Mouse (Mus musculus): ENCODE results near the gene Topaz1.
A peak's percentile ranks its signal among the peaks of the same experiment; 100 is the strongest.
"Not testable (repeated sequence)": the region's sequence is repeated elsewhere in the genome, so short reads cannot be mapped to it uniquely, and the experiment has no call there.

Topaz1 gene

DNA sequence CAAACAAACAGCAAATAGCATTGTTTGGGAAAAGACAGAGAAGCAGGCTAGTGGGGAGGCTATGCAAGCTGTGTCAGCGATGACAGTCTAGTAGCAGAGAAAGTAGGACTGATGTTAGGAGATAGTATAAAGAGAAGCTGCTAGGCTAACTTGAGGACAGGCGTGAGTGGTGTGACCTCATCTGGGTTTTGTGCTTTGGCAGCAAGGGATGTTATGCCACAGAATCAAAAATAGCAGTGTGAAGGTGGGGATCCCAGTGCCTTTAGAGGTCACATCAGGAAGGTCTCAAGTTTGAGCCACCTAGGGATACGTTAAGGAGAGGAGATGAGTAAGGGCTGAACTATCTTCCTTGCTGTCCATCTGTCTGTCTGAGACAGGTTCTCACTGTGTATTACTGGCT, 63.1 kb downstream of the Topaz1 start:
- DNase-seq (ENCODE audit: low spot score in 2 of 2): no peak

DNA sequence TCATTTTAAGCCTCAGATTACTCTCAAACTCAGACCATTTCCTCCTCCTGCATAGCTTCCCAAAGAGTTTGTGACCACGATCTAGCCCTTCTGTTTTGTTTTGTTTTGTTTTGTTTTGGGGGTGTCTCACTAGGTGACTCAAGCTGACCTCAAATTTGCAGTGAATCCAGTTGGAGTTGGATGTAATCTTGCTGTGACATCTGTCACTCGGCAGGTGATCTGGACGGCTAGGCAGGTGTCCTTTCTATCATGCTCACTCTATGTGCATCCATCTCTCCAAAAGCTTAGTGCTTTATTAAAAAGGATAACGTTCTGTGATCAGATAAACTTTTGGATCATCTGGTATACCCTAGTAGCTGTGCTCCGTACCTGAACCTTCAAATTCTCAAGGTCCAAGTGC, 65.2 kb downstream of the Topaz1 start:
- no peak for DNase-seq (ENCODE audit: low spot score in 2 of 2)

DNA sequence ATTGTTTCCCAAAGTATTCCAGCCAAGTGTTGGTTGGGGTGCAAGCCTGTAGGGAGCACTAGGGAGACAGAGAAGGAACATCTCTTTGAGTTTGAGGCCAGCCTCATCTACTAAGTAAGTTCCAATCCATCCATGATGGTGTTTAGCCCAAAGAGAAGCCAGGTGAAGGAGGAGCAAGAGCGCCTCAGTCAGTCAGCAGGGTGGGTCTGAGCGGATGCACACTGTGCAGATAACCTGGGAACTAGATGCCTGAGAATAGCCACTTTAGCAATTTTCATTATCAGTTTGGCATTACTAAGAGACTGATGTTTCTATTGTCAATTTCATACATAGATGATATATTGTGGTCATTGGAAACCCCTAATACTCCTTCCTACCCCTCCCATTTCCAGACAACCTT, 67.6 kb downstream of the Topaz1 start:
- DNase-seq (ENCODE audit: low spot score in 2 of 2): no peak

DNA sequence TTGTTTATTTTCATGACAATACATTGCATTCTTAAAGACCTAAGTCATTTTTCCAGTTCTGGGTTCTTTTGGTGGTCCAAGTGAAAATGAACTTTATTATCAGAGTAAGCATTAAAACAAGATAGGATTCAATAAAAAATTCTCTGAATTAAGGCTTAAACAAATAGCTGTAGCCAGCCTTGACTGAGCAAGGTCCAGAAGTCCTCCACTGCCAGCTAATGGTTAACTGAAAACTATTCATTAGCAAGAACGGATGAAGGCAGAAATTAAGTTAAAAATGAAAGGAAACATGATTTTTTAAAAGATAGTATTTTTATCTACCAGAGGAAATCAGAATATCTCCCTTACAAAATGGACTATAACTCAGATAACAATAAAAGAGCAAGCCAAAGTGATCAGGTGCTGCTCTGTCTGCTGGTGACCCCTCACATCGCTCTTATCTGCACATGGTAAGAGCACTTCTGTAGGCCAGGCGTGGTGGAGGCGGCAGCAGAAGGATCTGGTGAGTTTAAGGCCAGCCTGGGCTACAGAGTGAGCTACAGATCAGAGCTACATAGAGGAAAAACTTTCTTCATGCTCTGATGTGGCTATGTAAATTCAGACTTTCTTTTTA, 68.2 kb downstream of the Topaz1 start:
- no peak for DNase-seq (ENCODE audit: low spot score in 2 of 2)

DNA sequence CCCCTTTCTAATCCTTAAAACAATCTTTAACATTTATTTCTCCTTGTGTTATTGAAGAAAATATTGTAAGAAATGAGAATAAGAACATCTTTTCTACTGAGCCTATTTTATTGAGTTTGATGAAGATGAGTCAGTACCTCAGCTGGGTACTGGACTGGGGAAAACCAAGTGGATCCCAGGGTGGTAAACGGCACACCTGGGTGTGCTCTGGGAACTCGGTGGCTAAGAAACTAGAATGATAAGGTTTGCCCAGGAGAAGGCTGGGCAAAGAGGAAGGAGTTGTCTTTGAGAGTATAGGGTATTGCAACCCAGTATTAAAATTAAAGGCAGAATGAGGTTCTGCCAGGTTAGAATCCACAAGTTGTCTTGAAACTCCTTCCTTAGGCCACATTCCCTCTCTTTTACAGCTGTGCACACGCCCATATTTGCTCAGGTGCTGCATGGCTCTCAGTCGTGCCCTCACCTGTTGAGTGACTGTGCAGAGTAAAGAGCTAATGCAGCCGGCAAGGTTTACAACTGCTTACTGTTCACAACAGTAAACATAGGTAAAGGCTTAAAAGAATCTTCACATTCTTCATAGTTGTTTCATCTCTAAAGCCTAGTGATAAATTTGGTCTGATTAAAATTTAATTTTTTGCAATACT, 76.3 kb downstream of the Topaz1 start:
- no peak for DNase-seq (ENCODE audit: low spot score in 2 of 2)

DNA sequence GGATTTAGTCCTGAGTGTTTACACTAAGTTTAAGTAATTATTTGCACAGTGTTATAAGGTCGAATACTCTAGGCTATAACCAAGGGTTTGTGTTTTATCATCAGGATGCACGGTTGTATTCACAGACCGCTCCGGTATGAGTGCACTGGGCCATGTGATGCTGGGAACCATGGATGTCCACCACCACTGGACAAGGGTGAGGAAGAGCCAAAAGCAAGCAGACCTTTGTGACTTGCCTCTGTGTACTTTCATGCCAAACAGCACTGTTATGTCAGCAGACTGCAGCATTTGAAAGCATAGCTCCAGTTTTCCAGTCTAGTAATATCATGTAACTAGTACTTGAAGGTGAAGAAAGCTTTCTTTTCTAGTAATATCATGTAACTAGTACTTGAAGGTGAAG, 79.6 kb downstream of the Topaz1 start:
- no peak for DNase-seq (ENCODE audit: low spot score in 2 of 2)

DNA sequence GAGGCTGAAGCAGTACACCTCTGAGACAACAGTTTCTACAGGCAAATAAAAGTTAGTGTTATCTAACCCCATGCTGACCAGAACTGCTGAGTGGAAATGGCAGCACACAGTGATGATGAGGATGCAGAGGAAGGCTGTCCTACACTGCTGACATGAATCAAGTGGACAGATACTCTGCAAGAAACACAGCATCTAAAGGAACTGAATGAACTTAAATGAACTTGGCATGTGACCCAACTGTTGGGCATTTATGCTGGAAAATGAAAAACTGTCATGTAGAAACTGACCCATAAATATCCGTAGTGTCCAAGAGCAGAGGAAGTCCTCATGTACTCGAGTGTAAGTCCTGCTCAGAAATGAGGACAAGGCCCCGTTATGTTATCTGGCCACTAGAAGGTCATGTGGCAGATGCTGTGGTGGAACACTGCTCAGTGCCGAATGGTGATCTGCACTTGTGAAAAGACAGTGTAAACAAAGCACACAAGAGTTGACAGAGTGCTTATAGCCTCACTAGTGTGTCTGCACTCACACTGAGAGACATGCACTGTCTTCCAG, 82.8 kb downstream of the Topaz1 start:
- no peak for DNase-seq (ENCODE audit: low spot score in 2 of 2)

DNA sequence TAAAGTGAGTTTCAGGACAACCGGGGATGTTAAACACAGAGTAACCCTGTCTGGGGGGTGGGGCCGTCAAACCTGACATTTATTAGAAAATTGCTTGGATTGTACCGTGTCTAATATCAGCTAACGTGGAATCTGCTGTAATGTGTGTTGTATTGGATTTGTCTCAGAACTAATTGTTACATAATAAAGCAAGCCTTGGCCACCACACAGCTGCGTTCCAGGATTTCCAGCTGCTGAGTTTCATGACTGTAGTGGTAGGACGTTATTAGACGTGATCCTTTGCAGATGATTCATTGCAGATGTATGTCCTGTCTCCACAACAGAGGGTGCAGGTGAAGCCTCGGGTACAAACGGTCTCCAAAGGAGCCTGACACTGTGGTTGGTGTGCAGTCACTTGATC, 89.0 kb downstream of the Topaz1 start:
- no peak for DNase-seq (ENCODE audit: low spot score in 2 of 2)

DNA sequence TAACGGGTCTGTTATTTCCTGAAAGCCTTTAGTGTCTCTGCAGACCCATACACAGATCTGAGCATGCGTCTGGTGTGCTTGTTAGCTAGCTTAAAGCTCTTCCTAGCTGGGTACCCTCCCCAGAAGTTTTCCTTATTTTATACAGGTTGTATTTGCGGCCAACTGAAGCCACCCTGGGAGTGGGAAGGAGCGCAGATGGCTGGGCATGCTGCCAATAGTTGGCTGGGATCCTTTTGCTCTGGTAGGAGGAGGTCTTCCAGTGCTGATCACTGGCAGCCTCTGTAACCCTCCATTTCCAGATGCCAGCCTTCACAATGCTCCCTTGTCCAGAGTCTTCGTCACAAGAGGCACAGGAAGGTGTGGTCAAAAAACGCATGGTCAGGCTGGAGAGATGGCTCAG, 89.6 kb downstream of the Topaz1 start:
- no peak for DNase-seq (ENCODE audit: low spot score in 2 of 2)

DNA sequence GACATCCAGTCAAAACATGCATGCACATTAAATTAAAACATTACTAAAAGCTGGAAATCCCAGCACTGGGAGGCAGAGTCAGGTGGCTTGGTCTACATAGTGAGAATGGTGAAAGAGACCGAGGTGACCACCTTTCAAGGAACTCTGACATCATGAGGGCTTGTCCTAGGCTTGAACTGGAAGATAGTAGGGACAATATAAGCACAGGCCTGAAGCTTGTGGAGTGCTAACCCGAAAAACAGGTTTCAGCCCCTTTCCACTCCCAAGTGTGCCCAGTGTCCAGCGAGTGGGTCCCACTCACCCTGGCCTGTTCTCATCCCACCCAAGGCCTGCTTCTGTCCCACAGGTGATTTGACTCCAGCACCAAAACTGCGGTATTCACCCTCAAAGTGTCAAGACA, 90.1 kb downstream of the Topaz1 start:
- no peak for DNase-seq (ENCODE audit: low spot score in 2 of 2)

DNA sequence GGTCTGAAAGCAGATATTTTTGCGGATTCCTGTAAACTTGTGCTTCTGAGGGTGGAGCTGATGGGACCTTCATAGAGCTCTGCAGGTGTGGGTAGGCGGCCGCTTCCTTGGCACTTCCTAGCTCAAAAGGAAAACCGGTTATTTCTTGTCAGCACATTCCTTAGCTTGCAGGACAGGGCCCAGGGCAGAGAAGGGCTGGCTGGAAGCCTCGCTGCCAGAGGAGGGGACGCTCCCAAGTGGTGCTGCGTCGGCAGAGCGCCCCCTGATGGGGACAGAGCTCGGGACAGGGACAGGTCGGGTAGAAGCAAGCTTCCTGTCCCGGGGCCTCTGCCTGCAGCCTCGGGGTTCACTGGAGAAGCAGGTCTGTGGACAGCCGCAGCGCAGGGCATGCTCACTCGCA, 90.5 kb downstream of the Topaz1 start:
- DNase-seq (ENCODE audit: low spot score in 2 of 2): peak in 1 of 2 experiments; percentile 34

DNA sequence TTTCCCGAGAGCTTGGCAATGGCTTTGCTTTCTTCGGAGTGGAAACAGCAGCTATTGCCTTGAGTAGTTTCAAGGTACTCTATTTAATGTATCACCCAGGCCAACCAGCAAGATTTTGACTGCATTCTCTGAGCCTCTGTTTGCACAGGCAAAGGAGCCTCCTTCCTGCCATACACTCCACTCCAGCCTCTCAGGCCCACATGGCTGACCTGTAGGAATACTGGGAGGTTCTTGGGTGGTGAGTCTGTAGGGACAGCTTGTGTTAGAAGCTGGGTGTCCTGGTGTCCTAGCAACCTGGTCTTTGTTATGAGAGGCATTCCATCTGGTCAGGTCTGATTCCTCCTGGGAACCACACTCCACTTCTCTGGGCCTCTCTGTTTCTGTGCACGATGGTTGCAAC, 96.6 kb downstream of the Topaz1 start, which contains the start of gene Gm35549:
Gene Gm35549 (minus strand): TSS at position 276 of the 400 bp plus-strand sequence.
- no peak for DNase-seq (ENCODE audit: low spot score in 2 of 2)

DNA sequence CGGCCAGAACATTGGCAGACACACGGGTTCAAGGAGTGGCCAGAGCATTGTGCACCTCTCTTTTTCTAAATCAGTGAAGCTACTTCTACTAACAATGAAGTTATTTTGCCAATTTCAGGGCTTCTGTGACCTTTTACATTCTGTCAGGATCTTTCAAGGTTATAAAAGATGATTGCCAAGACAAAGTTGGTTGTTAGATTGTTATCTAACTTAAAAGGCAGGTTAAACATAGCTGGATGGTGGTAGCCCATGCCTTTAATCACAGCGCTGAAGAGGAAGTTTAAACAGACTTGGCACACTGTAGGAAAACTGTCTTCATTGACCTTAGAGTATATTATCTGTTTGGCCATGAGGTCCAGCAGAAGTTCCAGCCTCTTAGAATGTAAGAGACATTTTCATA, 98.5 kb downstream of the Topaz1 start:
- DNase-seq (ENCODE audit: low spot score in 2 of 2): no peak

DNA sequence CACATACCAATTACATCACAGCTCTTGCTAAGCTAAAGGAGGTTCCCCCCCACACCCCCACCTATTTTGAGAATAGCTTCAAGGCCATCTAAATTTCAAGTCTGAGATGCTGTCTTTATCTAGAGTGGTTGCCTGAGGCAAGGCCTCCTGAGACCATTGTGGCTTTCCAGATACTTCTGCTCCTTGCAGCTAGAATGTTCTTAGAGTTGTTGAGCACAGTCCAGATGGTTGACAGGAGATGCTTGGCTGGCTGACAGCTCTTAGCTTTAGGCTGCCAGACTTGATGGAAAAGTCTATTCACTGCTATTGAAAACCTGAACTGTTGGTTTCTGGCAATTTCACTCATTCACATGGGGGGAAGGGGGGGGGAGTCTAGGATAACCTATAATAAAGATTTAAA, 99.0 kb downstream of the Topaz1 start:
- no peak for DNase-seq (ENCODE audit: low spot score in 2 of 2)

DNA sequence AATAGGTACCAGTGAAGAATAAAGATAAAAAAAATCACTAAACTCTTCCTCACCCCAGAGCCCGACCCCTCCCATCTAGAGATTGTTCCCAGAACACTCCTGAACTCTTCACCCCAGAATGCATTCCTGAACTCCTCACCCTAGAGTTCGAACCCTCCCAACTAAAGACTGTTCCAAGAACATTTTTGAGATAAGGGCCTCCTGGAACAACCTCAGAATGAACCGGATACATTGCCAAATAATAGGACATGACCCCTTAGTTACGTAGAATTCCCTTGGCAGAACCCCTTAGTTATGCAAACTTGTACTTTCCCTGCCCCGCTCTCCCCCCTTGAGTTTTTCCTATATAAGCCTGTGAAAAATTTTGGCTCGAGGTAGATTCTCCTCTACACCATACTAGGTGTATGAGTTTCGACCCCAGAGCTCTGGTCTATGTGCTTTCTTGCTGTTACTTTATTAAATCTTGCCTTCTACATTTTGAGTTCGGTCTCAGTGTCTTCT, 100.7 kb downstream of the Topaz1 start:
- not testable (repeated sequence) for DNase-seq (ENCODE audit: low spot score in 2 of 2)
